Mouse (Mus musculus): ENCODE data around the gene 4930512M02Rik. TPM values are rescaled to one million over a fixed set of nuclear protein-coding genes. Genes with fewer than 3 reads are reported as not detected.
"Not testable (repeated sequence)": the region's sequence is repeated elsewhere in the genome, so short reads cannot be mapped to it uniquely, and the experiment has no call there.

Gene 4930512M02Rik
- polyA plus RNA-seq (2014; fragmentation: Nextera tagmentation; extraction: Ambion mirVana): not detected in 2 replicates

- not testable (repeated sequence) for H3K4me2 ChIP-seq; H3K36me3 ChIP-seq (ENCODE audit: insufficient read depth); H3K9ac ChIP-seq; H3K4me1 ChIP-seq (ENCODE audit: insufficient read depth); H3K27me3 ChIP-seq (ENCODE audit: insufficient read depth, low read length); ATAC-seq (ENCODE audit: insufficient read depth); H3K9me3 ChIP-seq (ENCODE audit: low read depth, low read length); H3K4me3 ChIP-seq (ENCODE audit: low read depth, low read length); H3K27ac ChIP-seq (ENCODE audit: low read depth); DNase-seq
- 71% methylated on average over 3 of the region's 4 CpGs for WGBS
Observed at GRCm38 (mm10) chr11:11627735-11628134, at the start of gene 4930512M02Rik. 4930512M02Rik (minus strand) TSS chr11:11627835.

- no peak overlapping the region for H3K4me3 ChIP-seq (ENCODE audit: low read depth, low read length)
- WGBS: 76% methylated on average over 7 of the region's 7 CpGs
- no peak overlapping the region for H3K9ac ChIP-seq
- no peak overlapping the region for H3K4me2 ChIP-seq
- DNase-seq (no peak), ATAC-seq (ENCODE audit: insufficient read depth) (no peak)
- no peaks in the 10 kb centered on the region for H3K27me3 ChIP-seq (ENCODE audit: insufficient read depth, low read length)
- H3K27ac ChIP-seq (ENCODE audit: low read depth): no peak overlapping the region
- TF ChIP-seq CTCF (IDR thresholded peaks at IDR 0.05; ENCODE audit: low read depth): no peak
- H3K36me3 ChIP-seq (ENCODE audit: insufficient read depth): no peaks in the 10 kb centered on the region
- no peaks in the 10 kb centered on the region for H3K4me1 ChIP-seq (ENCODE audit: insufficient read depth)
- no peaks in the 10 kb centered on the region for H3K9me3 ChIP-seq (ENCODE audit: low read depth, low read length)
Observed at GRCm38 (mm10) chr11:11677165-11677564, 49.5 kb upstream of the 4930512M02Rik start.

- DNase-seq (no peak), ATAC-seq (ENCODE audit: insufficient read depth) (no peak)
- WGBS: 74% methylated on average over 9 of the region's 9 CpGs
- Histone ChIP-seq H3K4me1 (ENCODE audit: insufficient read depth) (no peaks in the 10 kb centered on the region), H3K4me2 (no peak overlapping the region), H3K27ac (ENCODE audit: low read depth) (no peak overlapping the region), H3K9me3 (ENCODE audit: low read depth, low read length) (no peaks in the 10 kb centered on the region), H3K9ac (no peak overlapping the region), H3K27me3 (ENCODE audit: insufficient read depth, low read length) (no peaks in the 10 kb centered on the region), H3K36me3 (ENCODE audit: insufficient read depth) (no peaks in the 10 kb centered on the region), H3K4me3 (ENCODE audit: low read depth, low read length) (no peak overlapping the region)
- no peak for TF ChIP-seq CTCF (IDR thresholded peaks at IDR 0.05; ENCODE audit: low read depth)
Observed at GRCm38 (mm10) chr11:11676068-11676741, 48.6 kb upstream of the 4930512M02Rik start.

DNA sequence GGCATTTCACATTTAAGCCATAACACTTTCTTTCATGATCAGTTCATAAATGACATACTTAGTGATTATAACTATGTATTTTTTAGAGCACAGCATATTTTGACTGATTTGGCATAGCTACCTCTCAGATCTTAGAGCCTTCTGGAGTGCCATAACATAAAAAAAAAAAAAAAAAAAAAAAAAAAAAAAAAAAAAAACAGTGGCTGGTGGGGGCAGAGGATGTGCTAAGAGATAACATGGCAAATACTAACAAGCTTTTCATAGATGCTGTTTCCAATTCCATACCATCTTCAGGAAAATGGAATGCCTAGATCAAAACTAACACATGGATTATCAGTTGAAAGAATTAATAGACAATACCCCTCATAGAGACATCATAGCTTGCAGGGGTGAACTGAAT is 47.4 kb upstream of the 4930512M02Rik start:
- H3K4me3 ChIP-seq (ENCODE audit: low read depth, low read length): no peak overlapping the region
- no peak overlapping the region for H3K27ac ChIP-seq (ENCODE audit: low read depth)
- ATAC-seq (ENCODE audit: insufficient read depth) (no peak), DNase-seq (no peak)
- no peaks in the 10 kb centered on the region for H3K9me3 ChIP-seq (ENCODE audit: low read depth, low read length)
- H3K9ac ChIP-seq: no peak overlapping the region
- TF ChIP-seq CTCF (IDR thresholded peaks at IDR 0.05; ENCODE audit: low read depth): no peak
- H3K36me3 ChIP-seq (ENCODE audit: insufficient read depth): no peaks in the 10 kb centered on the region
- no peak overlapping the region for H3K4me2 ChIP-seq
- H3K4me1 ChIP-seq (ENCODE audit: insufficient read depth): no peaks in the 10 kb centered on the region
- H3K27me3 ChIP-seq (ENCODE audit: insufficient read depth, low read length): no peaks in the 10 kb centered on the region

DNA sequence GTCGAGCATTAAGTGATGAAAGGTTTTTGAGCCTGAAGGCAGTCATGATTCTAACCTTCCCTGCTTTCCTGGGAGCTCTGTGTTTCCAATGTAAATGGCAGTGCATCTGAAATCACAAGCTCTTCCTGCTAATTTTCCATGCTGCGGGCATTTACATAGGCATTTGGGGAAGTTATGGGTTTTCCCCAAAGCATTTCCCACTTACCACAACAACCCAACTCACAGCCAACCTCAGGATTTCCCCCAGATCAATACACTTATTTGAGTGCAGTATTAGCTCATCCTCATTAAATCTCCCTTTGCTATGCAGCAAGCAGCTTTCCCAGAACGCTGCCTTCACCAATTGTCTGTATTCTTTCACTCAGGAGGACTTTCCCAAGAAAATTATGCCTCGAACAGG is 45.3 kb upstream of the 4930512M02Rik start:
- no peak for TF ChIP-seq CTCF (IDR thresholded peaks at IDR 0.05; ENCODE audit: low read depth)
- Histone ChIP-seq H3K27ac (ENCODE audit: low read depth) (no peak overlapping the region), H3K4me1 (ENCODE audit: insufficient read depth) (no peaks in the 10 kb centered on the region), H3K4me2 (no peak overlapping the region), H3K9ac (no peak overlapping the region), H3K27me3 (ENCODE audit: insufficient read depth, low read length) (no peaks in the 10 kb centered on the region), H3K4me3 (ENCODE audit: low read depth, low read length) (no peak overlapping the region), H3K36me3 (ENCODE audit: insufficient read depth) (no peaks in the 10 kb centered on the region), H3K9me3 (ENCODE audit: low read depth, low read length) (no peaks in the 10 kb centered on the region)
- DNase-seq: no peak
- no peak for ATAC-seq (ENCODE audit: insufficient read depth)
- WGBS: 61% methylated on average over 4 of the region's 4 CpGs

GRCm38 (mm10) chr11:11667922-11668290 is 40.3 kb upstream of the 4930512M02Rik start:
- Histone ChIP-seq H3K9ac (no peak overlapping the region), H3K27me3 (ENCODE audit: insufficient read depth, low read length) (no peaks in the 10 kb centered on the region), H3K4me3 (ENCODE audit: low read depth, low read length) (no peak overlapping the region), H3K27ac (ENCODE audit: low read depth) (no peak overlapping the region), H3K9me3 (ENCODE audit: low read depth, low read length) (no peaks in the 10 kb centered on the region), H3K4me1 (ENCODE audit: insufficient read depth) (no peaks in the 10 kb centered on the region), H3K36me3 (ENCODE audit: insufficient read depth) (no peaks in the 10 kb centered on the region), H3K4me2 (no peak overlapping the region)
- no peak for TF ChIP-seq CTCF (IDR thresholded peaks at IDR 0.05; ENCODE audit: low read depth)
- ATAC-seq (ENCODE audit: insufficient read depth) (no peak), DNase-seq (no peak)
- WGBS: 86% methylated on average over 3 of the region's 3 CpGs

- ATAC-seq (ENCODE audit: insufficient read depth) (no peak), DNase-seq (no peak)
- no peak overlapping the region for H3K9ac ChIP-seq
- no peak for TF ChIP-seq CTCF (IDR thresholded peaks at IDR 0.05; ENCODE audit: low read depth)
- WGBS: 75% methylated on average over 4 of the region's 4 CpGs
- H3K4me2 ChIP-seq: no peak overlapping the region
- H3K4me3 ChIP-seq (ENCODE audit: low read depth, low read length): no peak overlapping the region
- no peaks in the 10 kb centered on the region for H3K9me3 ChIP-seq (ENCODE audit: low read depth, low read length)
- no peaks in the 10 kb centered on the region for H3K4me1 ChIP-seq (ENCODE audit: insufficient read depth)
- no peak overlapping the region for H3K27ac ChIP-seq (ENCODE audit: low read depth)
- no peaks in the 10 kb centered on the region for H3K36me3 ChIP-seq (ENCODE audit: insufficient read depth)
- H3K27me3 ChIP-seq (ENCODE audit: insufficient read depth, low read length): no peaks in the 10 kb centered on the region
Observed at GRCm38 (mm10) chr11:11667254-11667921, 39.8 kb upstream of the 4930512M02Rik start.

Data from lung, embryonic 14.5 days (tissue).